Mouse (Mus musculus) C2C12 (cell line): ENCODE measurements around the gene Gck. TPM values are rescaled to one million over a fixed set of nuclear protein-coding genes. Genes with fewer than 3 reads are reported as not detected.

Source experiments
- H3K27me3 ChIP-seq: one replicate; pipeline ENCODE4 v1.6.1; 2011; ENCODE audit not compliant: control insufficient read depth, insufficient read depth, insufficient read length
- H3K36me3 ChIP-seq: one replicate; pipeline ENCODE4 v1.6.1; 2011; ENCODE audit not compliant: control insufficient read depth, insufficient read depth
- H3K4me3 ChIP-seq: one replicate; pipeline ENCODE4 v1.5.1; 2011; ENCODE audit warnings: mild to moderate bottlenecking, control low read depth; ENCODE audit not compliant: poor library complexity, insufficient read depth, severe bottlenecking
- H3K79me2 ChIP-seq: one replicate; pipeline ENCODE4 v1.6.1; 2011; ENCODE audit not compliant: control insufficient read depth, insufficient read depth
- H3K79me3 ChIP-seq: one replicate; pipeline ENCODE4 v1.6.1; 2011; ENCODE audit warnings: low read depth, control low read depth
- H3ac ChIP-seq: one replicate; pipeline ENCODE3; 2011; ENCODE audit warnings: low read depth; ENCODE audit not compliant: control insufficient read depth, insufficient read length
- CEBPB ChIP-seq: IDR thresholded peaks from one replicate; pipeline ENCODE4 v1.6.1; 2011; ENCODE audit warnings: low read depth, mild to moderate bottlenecking, control low read depth, moderate library complexity
- CTCF ChIP-seq: IDR thresholded peaks from one replicate; pipeline ENCODE4 v1.5.1; 2011; ENCODE audit not compliant: control insufficient read depth, insufficient read depth, insufficient read length
- FOSL1 ChIP-seq: IDR thresholded peaks from one replicate; pipeline ENCODE4 v1.8.0; 2011; ENCODE audit warnings: mild to moderate bottlenecking, low read length; ENCODE audit not compliant: poor library complexity, insufficient read depth, severe bottlenecking
- MAX ChIP-seq: IDR thresholded peaks from one replicate; pipeline ENCODE4 v1.6.1; 2011; ENCODE audit warnings: mild to moderate bottlenecking, control low read depth
- MYOD1 ChIP-seq: IDR thresholded peaks from one replicate; pipeline ENCODE4 v1.6.1; 2011; ENCODE audit warnings: low read depth; ENCODE audit not compliant: control insufficient read depth, insufficient read length
- MYOG ChIP-seq: IDR thresholded peaks from one replicate; pipeline ENCODE4 v1.6.1; 2011; ENCODE audit not compliant: control insufficient read depth, insufficient read length; ENCODE audit errors: extremely low read depth
- USF1 ChIP-seq: IDR thresholded peaks from one replicate; pipeline ENCODE4 v1.6.1; 2011; ENCODE audit warnings: low read depth, mild to moderate bottlenecking, control low read depth, moderate library complexity
- polyA plus RNA-seq: library from polyadenylated mRNA; unstranded; fragments of >200 nt; fragmentation: generic; extraction: Trizol; gene quantifications from one replicate; pipeline ENCODE4 v1.2.1, GENCODE M21; 2012; ENCODE audit warnings: missing spikeins

Gene Gck
- polyA plus RNA-seq, 1 experiment: not detected

DNA sequence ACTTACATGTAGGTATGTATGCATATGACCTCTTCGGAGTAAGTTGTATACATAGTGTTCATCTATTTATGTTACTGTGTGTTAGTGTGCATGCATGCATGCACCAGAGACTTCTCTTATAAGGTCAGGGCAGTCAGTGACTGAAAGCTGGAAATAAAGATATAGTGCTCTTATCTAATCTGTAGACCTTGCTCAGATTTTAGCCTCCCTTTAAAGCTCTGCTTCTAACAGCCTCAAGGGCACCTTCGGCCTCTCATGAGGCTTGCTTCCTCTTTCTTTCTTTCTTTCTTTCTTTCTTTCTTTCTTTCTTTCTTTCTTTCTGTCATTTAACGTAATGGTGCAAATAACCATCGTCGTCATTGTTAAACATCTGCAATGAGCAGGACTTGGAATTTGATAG, 4.6 kb upstream of the Gck start:
- Histone ChIP-seq H3K79me3 (peaks cover 33% of the 10 kb centered on the region), H3K4me3 (no peak overlapping the region), H3K79me2 (peaks cover 39% of the 10 kb centered on the region), H3ac (no peak overlapping the region), H3K36me3 (peaks cover 16% of the 10 kb centered on the region), H3K27me3 (peaks cover 2% of the 10 kb centered on the region)
- TF ChIP-seq MYOG: no peak
- no peak for TF ChIP-seq MAX
- TF ChIP-seq USF1: no peak
- no peak for TF ChIP-seq CEBPB
- TF ChIP-seq FOSL1: no peak
- no peak for TF ChIP-seq MYOD1
- no peak for TF ChIP-seq CTCF

DNA sequence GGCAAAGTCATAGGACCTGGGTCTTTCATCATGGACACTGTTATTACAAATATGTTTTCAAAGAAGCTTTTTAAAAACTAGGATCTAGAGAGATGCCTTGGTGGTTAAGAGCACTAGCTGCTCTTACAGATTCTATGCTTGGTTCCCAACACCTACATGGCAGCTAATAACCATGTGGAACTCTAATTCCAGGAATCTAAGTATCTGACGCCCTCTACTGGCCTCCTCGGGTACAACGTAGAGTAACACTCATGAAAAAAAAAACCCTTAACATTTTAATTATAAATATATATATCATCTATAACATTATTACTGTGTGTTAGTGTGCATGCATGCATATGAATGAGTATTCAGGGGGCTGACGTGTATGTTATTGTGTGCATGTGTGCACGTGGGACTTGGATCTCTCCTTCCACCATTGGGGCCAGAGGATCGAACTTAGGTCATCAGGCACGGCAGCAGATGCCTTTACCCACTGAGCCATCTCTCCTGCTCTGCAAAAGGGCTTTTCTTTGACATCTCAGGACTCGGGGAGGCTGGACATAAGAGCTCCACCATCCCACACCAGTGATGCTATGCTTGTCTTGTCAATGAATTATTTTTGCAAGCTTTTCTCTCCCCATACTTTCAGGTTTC, 3.4 kb upstream of the Gck start:
- TF ChIP-seq FOSL1 (no peak), MYOG (no peak), MYOD1 (no peak), CEBPB (no peak), CTCF (no peak), MAX (no peak), USF1 (no peak)
- Histone ChIP-seq H3K79me2 (peaks cover 27% of the 10 kb centered on the region), H3K79me3 (peaks cover 25% of the 10 kb centered on the region), H3K27me3 (peaks cover 12% of the 10 kb centered on the region), H3K36me3 (peaks cover 9% of the 10 kb centered on the region), H3ac (no peak overlapping the region), H3K4me3 (no peak overlapping the region)

DNA sequence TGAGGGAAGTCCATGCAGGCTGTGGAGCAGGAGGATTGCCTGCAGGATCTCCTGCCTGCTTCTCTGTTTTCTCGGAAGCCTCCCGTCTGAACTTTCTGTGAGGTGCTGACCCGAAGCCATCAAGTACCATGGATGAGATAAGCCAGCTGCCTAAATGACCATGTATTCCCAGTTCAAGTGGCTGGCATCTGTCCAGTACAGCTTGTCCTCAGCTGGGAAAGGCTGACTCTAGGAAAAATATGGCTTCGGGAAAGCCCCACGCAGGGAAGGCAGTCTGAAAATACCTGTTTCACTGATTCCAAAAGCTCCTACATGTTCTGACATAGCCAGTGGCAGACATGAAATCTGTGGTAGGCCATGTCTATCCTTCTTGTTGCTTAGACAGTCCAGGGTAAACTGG, 2.6 kb upstream of the Gck start:
- Histone ChIP-seq H3ac (no peak overlapping the region), H3K27me3 (peaks cover 12% of the 10 kb centered on the region), H3K79me2 (peaks cover 20% of the 10 kb centered on the region), H3K36me3 (peaks cover 2% of the 10 kb centered on the region), H3K79me3 (peaks cover 18% of the 10 kb centered on the region), H3K4me3 (no peak overlapping the region)
- TF ChIP-seq USF1 (no peak), CTCF (no peak), MYOG (no peak), MYOD1 (no peak), MAX (no peak), CEBPB (no peak), FOSL1 (no peak)

DNA sequence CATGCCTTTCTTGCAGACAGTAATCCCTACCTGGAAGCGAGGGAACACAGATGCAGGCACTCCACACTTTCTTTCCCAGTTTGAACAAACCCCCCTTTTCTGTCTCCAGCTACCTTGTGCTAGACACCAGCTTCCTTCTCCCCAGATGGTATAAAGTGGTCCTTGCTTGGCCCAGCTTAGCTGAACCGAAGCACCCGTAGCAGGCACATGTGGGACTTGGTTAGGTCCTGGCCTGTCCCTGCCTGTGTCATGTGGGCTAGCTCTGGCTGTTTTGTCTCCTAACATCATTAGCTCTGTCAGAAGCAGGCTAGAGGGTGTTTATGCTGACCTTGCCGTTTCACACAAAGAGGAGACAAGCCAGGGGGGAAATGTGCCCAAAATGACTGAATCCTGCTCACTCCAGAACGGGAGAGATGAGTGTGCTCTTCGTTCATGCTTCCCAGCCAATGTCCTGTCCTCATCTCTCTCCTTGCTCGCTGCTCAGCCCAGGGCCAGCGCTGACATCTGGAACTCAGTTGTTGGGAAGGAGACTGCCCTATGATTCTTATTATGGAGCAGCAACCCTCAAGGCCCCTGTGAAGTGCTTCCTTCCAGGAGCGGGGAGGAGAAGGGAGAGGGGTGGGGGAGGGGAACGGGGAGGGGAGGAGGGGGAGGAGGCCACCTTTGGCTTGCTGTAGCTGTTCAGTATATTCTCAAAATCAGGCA, 1.2 kb downstream of the Gck start:
- no peaks in the 10 kb centered on the region for H3K79me3 ChIP-seq

DNA sequence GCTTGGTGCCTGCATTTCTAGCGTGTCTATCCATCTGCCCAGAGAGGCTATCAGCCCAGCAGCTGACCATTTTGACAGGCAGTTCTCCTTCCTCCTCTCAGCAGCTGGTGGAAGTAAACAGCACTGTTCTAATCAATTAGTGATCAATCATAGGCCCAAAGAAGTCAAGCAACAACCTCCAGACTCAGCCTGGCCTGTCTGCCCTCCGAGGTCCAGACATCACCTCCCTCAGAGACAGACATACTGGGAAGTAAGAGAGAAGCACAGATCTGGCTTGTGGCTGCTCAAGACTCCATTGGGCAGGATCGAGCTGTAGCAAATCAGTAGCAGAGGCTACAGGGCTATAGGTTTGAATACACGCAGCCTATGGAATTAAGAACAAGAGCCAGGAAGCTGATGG, 2.1 kb downstream of the Gck start:
- TF ChIP-seq CEBPB (no peak), MYOD1 (no peak), MYOG (no peak), MAX (no peak), CTCF (no peak), USF1 (no peak), FOSL1 (no peak)
- Histone ChIP-seq H3K36me3 (no peaks in the 10 kb centered on the region), H3K79me2 (no peaks in the 10 kb centered on the region), H3ac (no peak overlapping the region), H3K79me3 (no peaks in the 10 kb centered on the region), H3K27me3 (peaks cover 14% of the 10 kb centered on the region), H3K4me3 (no peak overlapping the region)

More for the DNA sequence above, 1.2 kb downstream of the Gck start:
- Histone ChIP-seq H3ac (no peak overlapping the region), H3K27me3 (peaks cover 12% of the 10 kb centered on the region), H3K79me2 (no peaks in the 10 kb centered on the region), H3K36me3 (no peaks in the 10 kb centered on the region), H3K4me3 (no peak overlapping the region)
- TF ChIP-seq MAX (no peak), CTCF (no peak), MYOD1 (no peak), USF1 (no peak), FOSL1 (no peak), CEBPB (no peak), MYOG (no peak)
